Mouse (Mus musculus): Measurements from ENCODE around the gene Fcor.

GRCm38 (mm10) chr8:3705711-3706110 lies 33.5 kb upstream of the Fcor start:
- TF ChIP-seq POLR2A (IDR thresholded peaks at IDR 0.05; ENCODE audit: extremely low read depth, insufficient read depth, low read length), result no peak
- peak; percentile 36; the same call in 1 of the 2 replicates for TF ChIP-seq CTCF (IDR thresholded peaks at IDR 0.05; ENCODE audit: extremely low read depth, insufficient read depth, low read length)
